Mouse (Mus musculus) skeletal muscle tissue, postnatal 0 days (tissue): ENCODE measurements around the gene 1700029F12Rik. TPM values are rescaled to one million over a fixed set of nuclear protein-coding genes. Genes with fewer than 3 reads are reported as not detected.

ENCODE experiments used
- polyA plus RNA-seq: library from polyadenylated mRNA; unstranded; fragments of >200 nt; fragmentation: Nextera tagmentation; extraction: Ambion mirVana; gene quantifications from 2 replicates; pipeline ENCODE4 v1.2.1, GENCODE M21; 2015

Gene 1700029F12Rik
- not detected in 2 replicates for polyA plus RNA-seq

DNA sequence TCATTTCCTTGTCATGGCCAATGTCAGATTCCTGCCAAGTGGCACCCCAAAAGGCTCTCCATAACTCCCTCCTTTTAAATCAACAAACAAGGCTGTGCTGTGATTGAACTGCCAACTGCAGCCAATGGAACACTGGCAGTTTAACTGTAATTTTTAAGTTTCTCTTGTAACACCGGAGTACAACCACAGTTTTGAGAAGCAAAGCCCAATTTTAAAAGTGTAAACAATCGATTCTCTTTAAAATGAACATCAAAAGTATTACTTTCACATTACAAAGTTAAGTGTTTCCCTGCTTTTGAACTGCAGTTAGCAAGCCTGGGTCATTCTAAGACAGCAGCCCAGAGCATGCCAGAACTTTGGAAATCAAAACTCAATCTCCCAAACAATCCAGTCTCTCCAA, at the start of gene 1700029F12Rik:
1700029F12Rik (minus strand) TSS at position 101 of the 400 bp plus-strand sequence.

DNA sequence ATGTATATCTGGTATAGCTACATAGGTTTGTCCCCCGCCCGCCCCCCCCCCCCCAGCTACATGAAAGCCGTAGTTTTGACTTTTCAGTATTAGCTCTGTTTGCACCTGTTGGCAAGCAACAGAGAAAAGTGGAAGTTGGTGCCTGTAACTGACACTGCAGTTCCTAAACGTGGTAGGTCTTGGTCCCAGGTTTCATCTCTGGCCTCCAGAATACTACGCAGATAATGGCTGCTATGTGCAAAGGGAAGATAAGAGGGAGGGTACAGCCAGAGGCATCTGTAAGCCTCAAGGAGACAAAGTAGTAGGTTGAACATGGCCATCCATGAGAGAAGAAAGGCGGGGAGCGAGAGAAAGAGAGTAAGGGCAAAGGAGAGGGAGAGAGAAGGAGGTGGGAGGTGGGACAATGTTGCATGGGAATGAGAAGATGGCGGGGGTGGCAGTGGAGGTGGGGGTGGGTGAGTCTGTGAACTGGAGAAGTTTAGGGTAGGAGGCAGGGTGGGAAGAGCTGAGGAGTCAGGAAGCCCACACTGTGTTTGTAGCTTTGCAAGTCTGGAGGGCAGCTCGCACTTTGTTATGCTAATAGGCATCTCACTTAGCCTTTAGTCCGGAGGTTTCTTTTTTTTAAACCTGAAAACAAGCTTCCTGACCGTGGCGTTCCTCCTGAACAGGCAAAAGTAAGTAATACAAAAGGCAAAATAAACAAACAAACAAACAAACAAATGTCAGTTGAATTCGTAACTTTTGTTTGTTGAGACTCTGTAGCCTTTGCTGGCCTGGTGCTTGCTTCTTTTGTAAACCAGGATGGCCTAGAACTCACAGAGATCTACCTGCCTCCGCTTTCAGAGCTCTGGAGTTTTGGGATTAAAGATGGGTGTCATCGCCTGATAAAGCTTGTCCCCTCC, 32.7 kb upstream of the 1700029F12Rik start, which contains the start of gene Fam169a:
Fam169a (plus strand) TSS at position 638 of the 902 bp plus-strand sequence.

Other genes with a start within 250 kb of the 1700029F12Rik start
- gene Gcnt4, start 109.7 kb downstream of the 1700029F12Rik start, polyA plus RNA-seq: 0.08 and 0.10 TPM in 2 replicates
- gene Fam169a, start 32.9 kb upstream of the 1700029F12Rik start, polyA plus RNA-seq: 0.10 and 0.24 TPM in 2 replicates
- gene Gm6169, start 64.9 kb upstream of the 1700029F12Rik start, polyA plus RNA-seq: 2.2 and 2.6 TPM in 2 replicates
- 18.2 and 18.4 TPM in 2 replicates for gene Gfm2, start 103.6 kb upstream of the 1700029F12Rik start, polyA plus RNA-seq
- 47.4 and 50.4 TPM in 2 replicates for gene Nsa2, start 103.6 kb upstream of the 1700029F12Rik start, polyA plus RNA-seq
- gene Hexb, start 164.0 kb upstream of the 1700029F12Rik start, polyA plus RNA-seq: 23.4 and 30.6 TPM in 2 replicates
- gene Enc1, start 206.7 kb upstream of the 1700029F12Rik start, polyA plus RNA-seq: 2.0 and 2.2 TPM in 2 replicates